Mouse (Mus musculus) liver, embryonic 14.5 days (tissue): ENCODE data around the gene Ube2e1.

Source experiments
- CTCF ChIP-seq: IDR thresholded peaks from 2 replicates; pipeline ENCODE4 v1.5.1; 2016; ENCODE audit warnings: antibody characterized with exemption, low read depth, control low read depth
- EP300 ChIP-seq: IDR thresholded peaks from 2 replicates; pipeline ENCODE4 v1.6.1; 2016; ENCODE audit warnings: antibody characterized with exemption, low read depth

DNA sequence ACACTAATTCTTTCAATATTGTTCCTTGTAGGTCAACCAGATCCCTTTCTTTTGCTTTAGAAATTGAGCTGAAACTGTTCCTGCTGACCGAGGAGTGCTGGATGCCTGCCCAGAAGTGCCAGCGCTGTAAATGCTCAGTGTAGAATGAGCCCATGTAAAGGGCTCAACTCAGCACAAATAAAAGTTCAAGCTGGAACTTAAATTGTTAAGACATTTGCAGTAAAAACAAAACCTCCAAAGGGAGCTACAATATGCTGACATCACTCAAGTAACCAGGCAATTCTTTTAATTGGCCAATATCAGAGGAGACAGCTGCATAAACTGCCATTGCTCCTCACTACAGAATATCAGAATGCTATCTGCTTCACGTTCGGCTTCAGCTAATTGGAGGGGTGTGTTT lies 68.2 kb downstream of the Ube2e1 start:
- no peak for TF ChIP-seq CTCF
- no peak for TF ChIP-seq EP300
